Mouse (Mus musculus) intestine, embryonic 16.5 days (tissue): ENCODE data around the gene Apold1. TPM values are rescaled to one million over a fixed set of nuclear protein-coding genes. Genes with fewer than 3 reads are reported as not detected.

Experiments used
- ATAC-seq: fragments of 200-750 bp; cut with Nextera tagmentation; 2 replicates; pipeline ENCODE4 v1.8.0; 2017; ENCODE audit warnings: moderate TSS enrichment, moderate library complexity
- H3K27ac ChIP-seq: fragments of 300-500 bp; sonication (generic); 2 replicates; pipeline ENCODE4 v1.5.1; 2014; ENCODE audit warnings: mild to moderate bottlenecking, low read length
- H3K27me3 ChIP-seq: fragments of 300-500 bp; sonication (generic); replicated peaks from 2 replicates; pipeline ENCODE4 v1.6.1; 2014; ENCODE audit warnings: low read length, control low read depth, mixed read lengths; ENCODE audit not compliant: control insufficient read depth, insufficient read depth
- H3K36me3 ChIP-seq: fragments of 300-500 bp; sonication (generic); 2 replicates; pipeline ENCODE4 v1.6.1; 2014; ENCODE audit warnings: low read length, control low read depth; ENCODE audit not compliant: control insufficient read depth, insufficient read depth
- H3K4me1 ChIP-seq: fragments of 300-500 bp; sonication (generic); 2 replicates; pipeline ENCODE4 v1.6.1; 2014; ENCODE audit warnings: low read length, control low read depth, mixed read lengths; ENCODE audit not compliant: control insufficient read depth, insufficient read depth
- H3K4me2 ChIP-seq: fragments of 300-500 bp; sonication (generic); 2 replicates; pipeline ENCODE4 v1.6.1; 2014; ENCODE audit warnings: low read depth, low read length, control low read depth
- H3K4me3 ChIP-seq: fragments of 300-500 bp; sonication (generic); 2 replicates; pipeline ENCODE4 v1.5.1; 2014; ENCODE audit warnings: mild to moderate bottlenecking, low read length
- H3K9ac ChIP-seq: fragments of 300-500 bp; sonication (generic); 2 replicates; pipeline ENCODE4 v1.6.1; 2014; ENCODE audit warnings: low read depth, low read length
- H3K9me3 ChIP-seq: fragments of 300-500 bp; sonication (generic); 2 replicates; pipeline ENCODE4 v1.6.1; 2016; ENCODE audit warnings: low read length, control low read depth; ENCODE audit not compliant: control insufficient read depth
- WGBS: fragments of 180-500 bp; shearing (Covaris S2); extraction: QIAGEN DNeasy Blood & Tissue Kit; methylation state at CpG from one replicate; pipeline ENCODE4 v1.1.7; 2014; 5-methylcytosine and 5-hydroxymethylcytosine counted together
- polyA plus RNA-seq: library from polyadenylated mRNA; unstranded; fragments of >200 nt; fragmentation: Nextera tagmentation; extraction: Ambion mirVana; gene quantifications from 2 replicates; pipeline ENCODE4 v1.2.1, GENCODE M21; 2015

The Apold1 gene
- polyA plus RNA-seq, 1 experiment from 2014 or later = 2.8 TPM

GRCm38 (mm10) chr6:134963910-134964309 lies 17.6 kb upstream of the Apold1 start:
- Histone ChIP-seq H3K4me1 (no peaks in the 10 kb centered on the region), H3K36me3 (no peaks in the 10 kb centered on the region), H3K27ac (no peak overlapping the region), H3K27me3 (no peaks in the 10 kb centered on the region), H3K9ac (no peak overlapping the region), H3K4me2 (no peak overlapping the region), H3K9me3 (no peaks in the 10 kb centered on the region), H3K4me3 (no peak overlapping the region)
- WGBS = 77% methylated on average over 2 of the region's 2 CpGs
- ATAC-seq = no peak

- no peak overlapping the region for H3K4me2 ChIP-seq
- WGBS = 83% methylated on average over 5 of the region's 5 CpGs
- H3K27ac ChIP-seq = no peak overlapping the region
- no peak overlapping the region for H3K4me3 ChIP-seq
- no peaks in the 10 kb centered on the region for H3K9me3 ChIP-seq
- no peak overlapping the region for H3K9ac ChIP-seq
- H3K4me1 ChIP-seq = no peaks in the 10 kb centered on the region
- H3K27me3 ChIP-seq = no peaks in the 10 kb centered on the region
- H3K36me3 ChIP-seq = no peaks in the 10 kb centered on the region
- no peak for ATAC-seq
Measured at GRCm38 (mm10) chr6:134966681-134967080, 14.8 kb upstream of the Apold1 start.

DNA sequence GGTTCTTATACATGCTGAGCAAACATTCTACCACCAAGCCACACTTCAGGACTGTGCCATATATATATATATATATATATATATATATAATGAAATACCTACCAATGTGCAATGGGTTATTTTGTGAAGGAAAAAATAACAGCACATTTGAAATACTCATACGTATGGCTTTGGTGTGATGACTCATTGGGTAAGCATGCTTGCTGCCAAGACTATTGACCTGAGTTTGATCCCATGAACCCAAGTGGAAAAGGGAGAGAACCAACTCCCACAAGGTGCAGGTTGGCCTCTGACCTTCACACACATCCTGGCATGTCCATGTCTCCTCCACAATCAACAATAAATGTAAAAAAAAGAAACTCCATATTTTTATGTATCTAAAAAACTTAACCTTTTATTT lies 13.2 kb upstream of the Apold1 start:
- H3K9me3 ChIP-seq = no peaks in the 10 kb centered on the region
- no peak overlapping the region for H3K4me2 ChIP-seq
- WGBS = 60% methylated on average over 1 of the region's 1 CpGs
- no peak overlapping the region for H3K27ac ChIP-seq
- no peak for ATAC-seq
- peaks cover 5% of the 10 kb centered on the region; the same call in 1 of the 2 replicates for H3K4me1 ChIP-seq
- H3K36me3 ChIP-seq = no peaks in the 10 kb centered on the region
- no peak overlapping the region for H3K9ac ChIP-seq
- H3K4me3 ChIP-seq = no peak overlapping the region
- no peaks in the 10 kb centered on the region for H3K27me3 ChIP-seq

- Histone ChIP-seq H3K9me3 (no peaks in the 10 kb centered on the region), H3K36me3 (no peaks in the 10 kb centered on the region), H3K4me2 (no peak overlapping the region), H3K27ac (no peak overlapping the region), H3K4me1 (peaks cover 9% of the 10 kb centered on the region; the same call in 1 of the 2 replicates), H3K9ac (no peak overlapping the region), H3K27me3 (no peaks in the 10 kb centered on the region), H3K4me3 (no peak overlapping the region)
- no peak for ATAC-seq
- 87% methylated on average over 2 of the region's 2 CpGs for WGBS
Measured at GRCm38 (mm10) chr6:134969498-134969897, 12.0 kb upstream of the Apold1 start.

DNA sequence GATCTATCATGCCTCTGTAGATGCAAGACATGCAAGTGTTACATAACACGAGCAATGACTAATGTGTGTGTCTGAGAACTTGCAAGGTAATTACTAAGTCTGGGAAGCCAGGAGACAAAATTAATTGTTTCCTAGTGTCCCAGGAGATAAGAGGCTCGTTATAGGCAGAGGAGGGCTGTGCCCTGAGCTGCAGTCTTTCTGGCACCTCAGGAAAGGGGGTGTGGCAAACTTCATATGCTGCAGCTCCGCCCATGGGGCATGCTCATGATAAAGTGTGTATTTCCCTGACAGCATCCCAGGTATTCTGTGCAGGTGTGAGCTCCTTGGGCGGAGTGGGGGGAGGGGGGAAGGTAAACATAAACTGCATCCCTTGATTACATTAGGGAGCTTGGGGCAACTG lies 9.4 kb upstream of the Apold1 start:
- H3K4me1 ChIP-seq = peaks cover 9% of the 10 kb centered on the region; the same call in 1 of the 2 replicates
- H3K27ac ChIP-seq = no peak overlapping the region
- no peaks in the 10 kb centered on the region for H3K9me3 ChIP-seq
- no peaks in the 10 kb centered on the region for H3K36me3 ChIP-seq
- H3K9ac ChIP-seq = no peak overlapping the region
- ATAC-seq = peak; percentile 85
- no peak overlapping the region for H3K4me2 ChIP-seq
- H3K4me3 ChIP-seq = no peak overlapping the region
- WGBS = 40% methylated on average over 4 of the region's 4 CpGs
- no peaks in the 10 kb centered on the region for H3K27me3 ChIP-seq

DNA sequence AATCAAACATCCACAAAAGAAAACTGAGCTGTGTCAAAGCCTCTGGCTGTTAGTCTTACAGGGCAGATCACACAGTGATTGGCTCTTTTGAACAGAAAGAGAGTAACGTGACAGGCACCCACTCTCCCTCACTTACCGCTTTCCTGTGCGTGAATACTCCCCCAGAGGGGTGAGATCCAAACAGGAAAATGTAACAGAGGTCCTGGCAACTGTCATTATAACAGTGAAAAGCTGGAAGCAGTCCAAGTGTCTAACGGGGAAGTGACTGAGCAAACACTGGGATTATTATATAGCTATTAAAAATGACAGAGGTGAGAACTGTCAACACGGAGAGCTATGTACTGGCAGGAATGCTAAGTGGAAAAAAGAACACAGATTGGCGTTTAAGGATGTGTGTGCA lies 4.9 kb upstream of the Apold1 start:
- ATAC-seq = no peak
- H3K9ac ChIP-seq = no peak overlapping the region
- 31% methylated on average over 6 of the region's 6 CpGs for WGBS
- peaks cover 9% of the 10 kb centered on the region; the same call in 1 of the 2 replicates for H3K4me1 ChIP-seq
- no peak overlapping the region for H3K4me3 ChIP-seq
- H3K27ac ChIP-seq = no peak overlapping the region
- H3K9me3 ChIP-seq = no peaks in the 10 kb centered on the region
- H3K4me2 ChIP-seq = no peak overlapping the region
- H3K27me3 ChIP-seq = no peaks in the 10 kb centered on the region
- no peaks in the 10 kb centered on the region for H3K36me3 ChIP-seq

DNA sequence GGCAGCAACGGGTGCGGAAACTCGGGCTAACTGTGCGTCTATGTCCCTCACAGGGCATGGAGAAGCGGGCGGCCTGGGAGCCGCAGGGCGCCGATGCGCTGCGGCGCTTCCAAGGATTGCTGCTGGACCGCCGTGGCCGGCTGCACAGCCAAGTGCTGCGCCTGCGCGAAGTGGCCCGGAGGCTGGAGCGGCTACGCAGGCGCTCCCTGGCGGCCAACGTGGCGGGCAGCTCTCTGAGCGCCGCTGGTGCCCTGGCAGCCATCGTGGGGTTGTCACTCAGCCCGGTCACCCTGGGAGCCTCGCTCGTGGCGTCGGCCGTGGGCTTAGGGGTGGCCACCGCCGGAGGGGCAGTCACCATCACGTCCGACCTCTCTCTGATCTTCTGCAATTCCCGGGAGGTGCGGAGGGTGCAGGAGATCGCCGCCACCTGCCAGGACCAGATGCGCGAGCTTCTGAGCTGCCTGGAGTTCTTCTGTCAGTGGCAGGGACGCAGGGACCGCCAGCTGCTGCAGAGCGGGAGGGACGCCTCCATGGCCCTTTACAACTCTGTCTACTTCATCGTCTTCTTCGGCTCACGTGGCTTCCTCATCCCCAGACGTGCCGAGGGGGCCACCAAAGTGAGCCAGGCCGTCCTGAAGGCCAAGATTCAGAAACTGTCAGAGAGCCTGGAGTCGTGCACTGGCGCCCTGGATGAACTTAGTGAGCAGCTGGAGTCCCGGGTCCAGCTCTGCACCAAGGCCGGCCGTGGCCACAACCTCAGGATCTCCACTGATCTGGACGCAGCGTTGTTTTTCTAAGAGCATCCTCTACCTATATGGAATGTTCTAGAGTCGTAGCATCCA lies 2.2 kb downstream of the Apold1 start:
- peak; percentile 87 for ATAC-seq

GRCm38 (mm10) chr6:134984748-134985147 lies 3.2 kb downstream of the Apold1 start:
- Histone ChIP-seq H3K27ac (no peak overlapping the region), H3K9ac (no peak overlapping the region), H3K9me3 (no peaks in the 10 kb centered on the region), H3K36me3 (no peaks in the 10 kb centered on the region), H3K4me1 (peaks cover 5% of the 10 kb centered on the region; the same call in 1 of the 2 replicates), H3K27me3 (no peaks in the 10 kb centered on the region), H3K4me3 (no peak overlapping the region; the same call in 1 of the 2 replicates), H3K4me2 (no peak overlapping the region)
- peak; percentile 70 for ATAC-seq
- WGBS = 66% methylated on average over 3 of the region's 3 CpGs

More for the DNA sequence above, 2.2 kb downstream of the Apold1 start:
- no peaks in the 10 kb centered on the region for H3K9me3 ChIP-seq
- 3% methylated on average over 61 of the region's 62 CpGs for WGBS
- H3K27me3 ChIP-seq = no peaks in the 10 kb centered on the region
- peak overlapping the region; percentile 76 for H3K9ac ChIP-seq
- H3K4me3 ChIP-seq = peak overlapping the region; percentile 65
- H3K4me2 ChIP-seq = peak overlapping the region; percentile 93
- no peaks in the 10 kb centered on the region for H3K36me3 ChIP-seq
- peaks cover 5% of the 10 kb centered on the region; the same call in 1 of the 2 replicates for H3K4me1 ChIP-seq
- H3K27ac ChIP-seq = no peak overlapping the region; the same call in 1 of the 2 replicates

- ATAC-seq = no peak
- H3K27me3 ChIP-seq = no peaks in the 10 kb centered on the region
- no peak overlapping the region for H3K9ac ChIP-seq
- no peaks in the 10 kb centered on the region for H3K9me3 ChIP-seq
- no peaks in the 10 kb centered on the region for H3K36me3 ChIP-seq
- 76% methylated on average over 9 of the region's 9 CpGs for WGBS
- H3K4me1 ChIP-seq = peaks cover 5% of the 10 kb centered on the region; the same call in 1 of the 2 replicates
- H3K27ac ChIP-seq = no peak overlapping the region
- no peak overlapping the region for H3K4me3 ChIP-seq
- no peak overlapping the region for H3K4me2 ChIP-seq
Measured at GRCm38 (mm10) chr6:134988377-134988776, 6.9 kb downstream of the Apold1 start.
